Mouse (Mus musculus) brain, embryonic 18.5 days (tissue): ENCODE data around the gene Elf5.

ENCODE experiments used
- DNase-seq: peaks from one replicate; pipeline ENCODE4 v3.0.0-alpha.2; 2012; ENCODE audit warnings: low read depth, low spot score

The Elf5 gene

GRCm38 (mm10) chr2:103432695-103433275, 21.3 kb downstream of the Elf5 start:
- no peak for DNase-seq

GRCm38 (mm10) chr2:103435110-103435509, 23.6 kb downstream of the Elf5 start:
- DNase-seq, result no peak

GRCm38 (mm10) chr2:103436534-103436933, 25.0 kb downstream of the Elf5 start:
- DNase-seq, result no peak

- no peak for DNase-seq
Measured at GRCm38 (mm10) chr2:103439071-103439622, 27.7 kb downstream of the Elf5 start.

- DNase-seq, result peak; percentile 46
Measured at GRCm38 (mm10) chr2:103439710-103440109, 28.2 kb downstream of the Elf5 start.

- DNase-seq, result no peak
Measured at GRCm38 (mm10) chr2:103445776-103446175, 34.3 kb downstream of the Elf5 start.

- DNase-seq, result no peak
Measured at GRCm38 (mm10) chr2:103446326-103446725, 34.8 kb downstream of the Elf5 start.

GRCm38 (mm10) chr2:103448947-103449560, 37.6 kb downstream of the Elf5 start:
- DNase-seq, result no peak

- no peak for DNase-seq
Measured at GRCm38 (mm10) chr2:103449813-103450212, 38.3 kb downstream of the Elf5 start.

- DNase-seq, result no peak
Measured at GRCm38 (mm10) chr2:103450267-103450666, 38.8 kb downstream of the Elf5 start.

GRCm38 (mm10) chr2:103452550-103452949, 41.1 kb downstream of the Elf5 start:
- no peak for DNase-seq

GRCm38 (mm10) chr2:103455748-103456147, 44.3 kb downstream of the Elf5 start:
- no peak for DNase-seq

- peak; percentile 54 for DNase-seq
Measured at GRCm38 (mm10) chr2:103456646-103457045, 45.2 kb downstream of the Elf5 start.

GRCm38 (mm10) chr2:103457048-103457447, 45.6 kb downstream of the Elf5 start:
- no peak for DNase-seq

GRCm38 (mm10) chr2:103457628-103458027, 46.1 kb downstream of the Elf5 start:
- no peak for DNase-seq

- no peak for DNase-seq
Measured at GRCm38 (mm10) chr2:103459069-103459468, 47.6 kb downstream of the Elf5 start.

- DNase-seq, result no peak
Measured at GRCm38 (mm10) chr2:103461210-103461609, 49.7 kb downstream of the Elf5 start.

GRCm38 (mm10) chr2:103461743-103462142, 50.3 kb downstream of the Elf5 start:
- DNase-seq, result no peak

GRCm38 (mm10) chr2:103462746-103463145, 51.3 kb downstream of the Elf5 start:
- DNase-seq, result no peak

- no peak for DNase-seq
Measured at GRCm38 (mm10) chr2:103464524-103464923, 53.0 kb downstream of the Elf5 start.

GRCm38 (mm10) chr2:103465429-103465828, 53.9 kb downstream of the Elf5 start:
- DNase-seq, result no peak

- no peak for DNase-seq
Measured at GRCm38 (mm10) chr2:103466272-103466671, 54.8 kb downstream of the Elf5 start.

- DNase-seq, result no peak
Measured at GRCm38 (mm10) chr2:103466984-103467588, 55.6 kb downstream of the Elf5 start.
